Mouse (Mus musculus) forebrain, embryonic 15.5 days (tissue): ENCODE results near the gene Kif1b. TPM values are rescaled to one million over a fixed set of nuclear protein-coding genes. Genes with fewer than 3 reads are reported as not detected.
"Not testable (repeated sequence)": the region's sequence is repeated elsewhere in the genome, so short reads cannot be mapped to it uniquely, and the experiment has no call there.

Experiments
- ATAC-seq: fragments of 200-750 bp; cut with Nextera tagmentation; replicated peaks from 2 replicates; pipeline ENCODE4 v1.8.0; 2017; ENCODE audit warnings: mild to moderate bottlenecking, moderate TSS enrichment, moderate library complexity
- H3K27ac ChIP-seq: fragments of 300-500 bp; sonication (generic); replicated peaks from 2 replicates; pipeline ENCODE4 v1.5.1; 2015; ENCODE audit warnings: mild to moderate bottlenecking, inconsistent platforms
- H3K27me3 ChIP-seq: fragments of 300-500 bp; sonication (generic); 2 replicates; pipeline ENCODE4 v1.6.1; 2015; ENCODE audit warnings: inconsistent platforms
- H3K36me3 ChIP-seq: fragments of 300-500 bp; sonication (generic); 2 replicates; pipeline ENCODE4 v1.6.1; 2015; ENCODE audit warnings: mild to moderate bottlenecking, inconsistent platforms
- H3K4me1 ChIP-seq: fragments of 300-500 bp; sonication (generic); 2 replicates; pipeline ENCODE4 v1.6.1; 2015; ENCODE audit warnings: inconsistent platforms
- H3K4me2 ChIP-seq: fragments of 300-500 bp; sonication (generic); replicated peaks from 2 replicates; pipeline ENCODE4 v1.6.1; 2015; ENCODE audit warnings: mild to moderate bottlenecking, inconsistent platforms
- H3K4me3 ChIP-seq: fragments of 300-500 bp; sonication (generic); 2 replicates; pipeline ENCODE4 v1.5.1; 2015; ENCODE audit warnings: mild to moderate bottlenecking, inconsistent platforms
- H3K9ac ChIP-seq: fragments of 300-500 bp; sonication (generic); replicated peaks from 2 replicates; pipeline ENCODE4 v1.6.1; 2015; ENCODE audit warnings: mild to moderate bottlenecking, inconsistent platforms
- H3K9me3 ChIP-seq: fragments of 300-500 bp; sonication (generic); 2 replicates; pipeline ENCODE4 v1.6.1; 2016; ENCODE audit warnings: inconsistent platforms
- WGBS: fragments of 180-500 bp; shearing (Covaris S2); methylation state at CpG from one replicate; pipeline ENCODE4 v1.1.7; 2015; ENCODE audit warnings: mixed read lengths; 5-methylcytosine and 5-hydroxymethylcytosine counted together
- polyA plus RNA-seq: library from polyadenylated mRNA; unstranded; fragments of >200 nt; fragmentation: Nextera tagmentation; extraction: Ambion mirVana; gene quantifications from 2 replicates; pipeline ENCODE4 v1.2.1, GENCODE M21; 2015

Kif1b gene
- polyA plus RNA-seq, 1 experiment from 2014 or later = 141 TPM

- Histone ChIP-seq H3K27me3 (no peaks in the 10 kb centered on the region), H3K4me1 (peaks cover 13% of the 10 kb centered on the region), H3K36me3 (peaks cover 19% of the 10 kb centered on the region), H3K4me3 (no peak overlapping the region), H3K4me2 (no peak overlapping the region), H3K27ac (peak overlapping the region; percentile 57), H3K9ac (0 out of 2 replicates have a peak overlapping the region, but pooled peaks have one; percentile 4), H3K9me3 (no peaks in the 10 kb centered on the region)
- no peak for ATAC-seq
- 61% methylated on average over 2 of the region's 2 CpGs for WGBS
Measured at GRCm38 (mm10) chr4:149172666-149173065, 134.8 kb downstream of the Kif1b start.

GRCm38 (mm10) chr4:149172083-149172482 lies 135.4 kb downstream of the Kif1b start:
- Histone ChIP-seq H3K4me1 (peaks cover 16% of the 10 kb centered on the region), H3K4me2 (no peak overlapping the region), H3K9ac (no peak overlapping the region), H3K27me3 (no peaks in the 10 kb centered on the region), H3K27ac (peak overlapping the region; percentile 57), H3K36me3 (peaks cover 15% of the 10 kb centered on the region), H3K4me3 (no peak overlapping the region), H3K9me3 (no peaks in the 10 kb centered on the region)
- no peak for ATAC-seq
- 95% methylated on average over 5 of the region's 5 CpGs for WGBS

GRCm38 (mm10) chr4:149171581-149171981 lies 135.9 kb downstream of the Kif1b start:
- peaks cover 18% of the 10 kb centered on the region for H3K4me1 ChIP-seq
- no peak overlapping the region for H3K9ac ChIP-seq
- no peaks in the 10 kb centered on the region for H3K9me3 ChIP-seq
- peaks cover 11% of the 10 kb centered on the region for H3K36me3 ChIP-seq
- H3K27me3 ChIP-seq = no peaks in the 10 kb centered on the region
- no peak overlapping the region for H3K4me3 ChIP-seq
- no peak for ATAC-seq
- H3K27ac ChIP-seq = no peak overlapping the region
- no peak overlapping the region for H3K4me2 ChIP-seq
- WGBS = 82% methylated on average over 5 of the region's 5 CpGs

- H3K27me3 ChIP-seq = no peaks in the 10 kb centered on the region
- H3K4me1 ChIP-seq = peaks cover 25% of the 10 kb centered on the region
- H3K27ac ChIP-seq = no peak overlapping the region
- H3K4me2 ChIP-seq = no peak overlapping the region
- 70% methylated on average over 7 of the region's 7 CpGs for WGBS
- H3K9me3 ChIP-seq = no peaks in the 10 kb centered on the region
- peaks cover 4% of the 10 kb centered on the region; the same call in 1 of the 2 replicates for H3K36me3 ChIP-seq
- no peak for ATAC-seq
- H3K9ac ChIP-seq = no peak overlapping the region
- H3K4me3 ChIP-seq = no peak overlapping the region
Measured at GRCm38 (mm10) chr4:149170394-149170931, 137.0 kb downstream of the Kif1b start.

GRCm38 (mm10) chr4:149169926-149170325 lies 137.6 kb downstream of the Kif1b start:
- not testable (repeated sequence) for H3K9ac ChIP-seq, ATAC-seq, H3K27ac ChIP-seq, H3K4me2 ChIP-seq, H3K9me3 ChIP-seq, H3K36me3 ChIP-seq, H3K4me3 ChIP-seq, H3K27me3 ChIP-seq
- WGBS = 73% methylated on average over 8 of the region's 8 CpGs
- H3K4me1 ChIP-seq = peaks cover 30% of the 10 kb centered on the region

- Histone ChIP-seq H3K4me2 (no peak overlapping the region), H3K9ac (no peak overlapping the region), H3K4me1 (peaks cover 29% of the 10 kb centered on the region), H3K9me3 (no peaks in the 10 kb centered on the region), H3K27ac (no peak overlapping the region), H3K4me3 (no peak overlapping the region), H3K36me3 (0 out of 2 replicates have a peak, but pooled peaks cover under 1% of the 10 kb centered on the region), H3K27me3 (no peaks in the 10 kb centered on the region)
- ATAC-seq = no peak
- 73% methylated on average over 2 of the region's 2 CpGs for WGBS
Measured at GRCm38 (mm10) chr4:149168016-149168415, 139.5 kb downstream of the Kif1b start.

- Histone ChIP-seq H3K4me1 (peaks cover 19% of the 10 kb centered on the region), H3K4me2 (peak overlapping the region; percentile 98), H3K36me3 (peaks cover 7% of the 10 kb centered on the region; the same call in 1 of the 2 replicates), H3K9ac (peak overlapping the region; percentile 47), H3K27me3 (no peaks in the 10 kb centered on the region), H3K27ac (peak overlapping the region; percentile 66), H3K9me3 (no peaks in the 10 kb centered on the region), H3K4me3 (peak overlapping the region; percentile 93)
- WGBS = 3% methylated on average over 27 of the region's 27 CpGs
- peak; percentile 66 for ATAC-seq
Measured at GRCm38 (mm10) chr4:149166957-149167611, 140.4 kb downstream of the Kif1b start.

GRCm38 (mm10) chr4:149166215-149166946 lies 141.1 kb downstream of the Kif1b start, which contains the start of gene Pgd:
TSS of gene Pgd (minus strand) at chr4:149166771.
- peak within 1 kb of the TSS; percentile 66 for H3K27ac ChIP-seq

GRCm38 (mm10) chr4:149164150-149164549 lies 143.3 kb downstream of the Kif1b start:
- Histone ChIP-seq H3K4me1 (peaks cover 19% of the 10 kb centered on the region), H3K4me2 (no peak overlapping the region), H3K27ac (no peak overlapping the region), H3K9ac (no peak overlapping the region), H3K9me3 (no peaks in the 10 kb centered on the region), H3K4me3 (no peak overlapping the region), H3K27me3 (no peaks in the 10 kb centered on the region), H3K36me3 (peaks cover 25% of the 10 kb centered on the region)
- no peak for ATAC-seq
- 75% methylated on average over 5 of the region's 5 CpGs for WGBS

More at GRCm38 (mm10) chr4:149166215-149166946, 141.1 kb downstream of the Kif1b start, which contains the start of gene Pgd:
- Histone ChIP-seq H3K9ac (peak within 1 kb of the TSS; percentile 84), H3K4me1 (peaks cover 19% of the 10 kb centered on the region), H3K4me2 (peak within 1 kb of the TSS; percentile 98), H3K36me3 (peaks cover 10% of the 10 kb centered on the region), H3K27me3 (no peaks in the 10 kb centered on the region), H3K4me3 (peak within 1 kb of the TSS; percentile 93), H3K9me3 (no peaks in the 10 kb centered on the region)
- ATAC-seq = peak; percentile 100
- under 1% methylated on average over 59 of the region's 59 CpGs for WGBS

- H3K9ac ChIP-seq = no peak overlapping the region
- no peak for ATAC-seq
- WGBS = 35% methylated on average over 1 of the region's 1 CpGs
- H3K4me3 ChIP-seq = no peak overlapping the region
- no peaks in the 10 kb centered on the region for H3K27me3 ChIP-seq
- H3K9me3 ChIP-seq = no peaks in the 10 kb centered on the region
- H3K36me3 ChIP-seq = peaks cover 31% of the 10 kb centered on the region
- H3K4me1 ChIP-seq = peaks cover 19% of the 10 kb centered on the region
- no peak overlapping the region for H3K4me2 ChIP-seq
- H3K27ac ChIP-seq = no peak overlapping the region
Measured at GRCm38 (mm10) chr4:149163196-149163595, 144.3 kb downstream of the Kif1b start.

GRCm38 (mm10) chr4:149161166-149161565 lies 146.3 kb downstream of the Kif1b start:
- H3K9ac ChIP-seq = no peak overlapping the region

GRCm38 (mm10) chr4:149159891-149160290 lies 147.6 kb downstream of the Kif1b start:
- WGBS = 89% methylated on average over 13 of the region's 13 CpGs
- H3K9ac ChIP-seq = no peak overlapping the region
- 0 out of 2 replicates have a peak, but pooled peaks cover 1% of the 10 kb centered on the region for H3K4me1 ChIP-seq
- no peak overlapping the region for H3K4me2 ChIP-seq
- no peaks in the 10 kb centered on the region for H3K9me3 ChIP-seq
- H3K27me3 ChIP-seq = no peaks in the 10 kb centered on the region
- H3K27ac ChIP-seq = no peak overlapping the region
- peaks cover 60% of the 10 kb centered on the region for H3K36me3 ChIP-seq
- no peak overlapping the region for H3K4me3 ChIP-seq
- ATAC-seq = no peak

More at GRCm38 (mm10) chr4:149161166-149161565, 146.3 kb downstream of the Kif1b start:
- Histone ChIP-seq H3K9me3 (no peaks in the 10 kb centered on the region), H3K4me3 (no peak overlapping the region), H3K27me3 (no peaks in the 10 kb centered on the region), H3K27ac (no peak overlapping the region), H3K4me2 (no peak overlapping the region), H3K36me3 (peaks cover 48% of the 10 kb centered on the region), H3K4me1 (peaks cover 14% of the 10 kb centered on the region)
- WGBS = 95% methylated on average over 6 of the region's 6 CpGs
- ATAC-seq = no peak
